Mouse (Mus musculus) spleen, postnatal 4 days (tissue): ENCODE results near the gene Tcf7.
"Not testable (repeated sequence)": the region's sequence is repeated elsewhere in the genome, so short reads cannot be mapped to it uniquely, and the experiment has no call there.

Source experiments
- DNase-seq, 2 experiments: peaks; one replicate each; pipeline ENCODE4 v3.0.0; 2022; ENCODE audit warnings: low spot score in 2 of 2

The Tcf7 gene

DNA sequence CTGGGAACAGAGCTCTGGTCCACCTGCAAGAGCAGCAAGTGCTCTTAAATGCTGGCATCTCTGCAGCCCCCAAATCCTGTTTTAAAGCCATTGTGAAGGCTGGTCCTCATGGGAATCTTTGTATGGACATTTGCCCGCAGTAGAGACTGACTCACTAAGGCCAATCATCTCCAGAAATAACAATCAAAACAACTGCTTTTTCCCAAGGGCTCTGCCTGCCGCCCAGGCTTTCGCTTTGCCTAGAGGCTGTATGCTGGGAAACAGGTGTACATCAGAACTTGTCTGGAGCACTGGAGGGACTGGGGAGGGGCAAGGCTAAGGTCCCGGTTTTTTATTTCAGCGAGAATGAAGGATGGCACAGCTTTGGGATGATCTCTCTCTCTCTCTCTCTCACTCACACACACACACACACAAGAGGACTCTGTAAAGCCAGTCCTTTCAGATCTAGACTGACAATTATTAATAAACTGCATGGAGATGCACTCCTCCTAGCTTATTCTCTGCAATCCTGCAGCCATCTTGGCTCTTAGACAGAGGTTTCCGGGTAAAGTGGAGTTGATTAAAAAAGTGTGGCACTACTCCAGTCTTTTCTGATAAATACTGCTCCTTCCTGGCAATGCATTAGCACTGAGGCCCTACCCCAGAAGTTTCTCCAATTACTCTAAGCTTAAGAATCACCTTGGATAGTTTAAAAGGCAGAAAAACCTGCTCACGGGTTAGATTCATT, 53.9 kb downstream of the Tcf7 start:
- no peak for DNase-seq

DNA sequence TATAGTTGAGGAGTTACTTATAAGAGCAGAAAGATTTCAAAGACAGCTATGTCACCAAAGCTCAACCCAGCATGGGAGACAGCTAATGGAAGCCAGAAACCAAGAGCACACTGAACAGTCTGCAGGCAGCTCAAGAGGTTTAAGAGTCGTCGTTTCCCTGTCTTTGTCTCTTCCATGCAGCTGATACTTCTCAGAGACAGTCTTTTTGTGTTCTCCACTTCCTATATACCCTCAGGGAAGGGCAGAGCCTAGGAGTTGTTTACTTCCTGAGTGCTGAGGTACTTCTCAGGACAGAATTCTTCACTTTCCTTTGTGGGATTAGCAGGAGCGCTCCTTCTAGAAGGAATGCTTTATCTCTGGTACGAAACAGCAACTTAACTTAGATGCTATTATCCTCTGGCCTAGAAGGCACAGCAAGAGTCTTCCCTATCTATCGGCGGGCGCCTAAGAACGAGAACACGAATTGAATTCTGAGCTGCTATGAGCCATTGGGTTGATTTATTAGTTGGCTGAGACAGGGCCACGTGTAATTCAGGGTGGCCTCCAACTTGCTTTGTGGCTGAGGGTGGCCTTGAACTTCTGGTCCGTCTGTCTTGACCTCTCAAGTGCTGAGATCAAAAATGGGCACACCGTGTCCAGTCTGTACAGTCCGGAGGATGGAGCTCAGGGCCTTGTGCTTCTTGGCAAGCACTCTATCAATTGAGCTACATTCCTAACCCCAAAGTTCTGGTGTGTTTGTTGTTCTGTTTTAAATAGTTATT, 55.2 kb downstream of the Tcf7 start:
- no peak for DNase-seq

DNA sequence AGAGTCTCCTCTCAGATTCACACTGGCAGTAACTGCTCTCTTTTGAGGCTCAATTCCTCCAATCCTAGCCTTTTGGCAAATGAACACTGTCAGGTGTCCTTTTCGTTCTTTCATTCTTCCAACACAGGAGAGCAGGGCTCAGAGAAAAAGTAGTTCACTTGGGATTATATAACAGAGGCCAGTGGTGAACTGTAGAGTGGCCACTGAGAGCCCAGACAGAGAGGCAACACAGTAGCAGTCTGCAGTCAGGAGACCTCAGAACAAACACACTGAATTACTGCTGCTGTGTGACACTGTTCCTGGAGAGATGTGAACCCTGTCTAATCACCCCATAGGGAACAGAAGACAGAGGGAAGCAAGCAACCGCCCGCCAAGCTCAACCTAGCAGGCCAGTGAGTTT, 55.8 kb downstream of the Tcf7 start:
- no peak for DNase-seq

DNA sequence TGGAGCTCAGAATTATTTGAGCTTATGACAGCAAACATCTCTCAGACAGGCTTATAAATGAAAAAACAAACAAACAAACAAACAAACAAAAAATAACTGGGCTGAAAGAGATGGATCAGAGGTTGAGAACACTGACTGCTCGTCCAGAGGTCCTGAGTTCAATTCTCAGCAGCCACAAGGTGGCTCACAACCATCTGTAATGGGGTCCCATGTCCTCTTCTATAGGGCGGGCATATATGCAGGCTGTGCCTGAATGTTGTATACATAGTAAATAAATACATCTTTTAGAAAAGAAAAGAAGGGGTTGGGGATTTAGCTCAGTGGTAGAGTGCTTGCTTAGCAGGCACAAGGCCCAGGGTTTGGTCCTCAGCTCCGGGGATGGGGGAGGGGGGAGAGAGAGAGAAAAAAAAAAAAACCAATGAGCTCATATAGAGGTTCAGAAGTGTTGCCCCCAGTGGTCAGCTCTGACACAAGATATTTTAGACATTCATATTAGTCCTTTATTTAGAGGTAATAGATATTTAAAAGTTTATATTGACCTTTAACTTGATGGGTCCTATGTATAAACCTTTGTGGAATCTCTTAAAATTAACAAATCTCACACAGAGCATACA, 56.7 kb downstream of the Tcf7 start:
- DNase-seq, result no peak

DNA sequence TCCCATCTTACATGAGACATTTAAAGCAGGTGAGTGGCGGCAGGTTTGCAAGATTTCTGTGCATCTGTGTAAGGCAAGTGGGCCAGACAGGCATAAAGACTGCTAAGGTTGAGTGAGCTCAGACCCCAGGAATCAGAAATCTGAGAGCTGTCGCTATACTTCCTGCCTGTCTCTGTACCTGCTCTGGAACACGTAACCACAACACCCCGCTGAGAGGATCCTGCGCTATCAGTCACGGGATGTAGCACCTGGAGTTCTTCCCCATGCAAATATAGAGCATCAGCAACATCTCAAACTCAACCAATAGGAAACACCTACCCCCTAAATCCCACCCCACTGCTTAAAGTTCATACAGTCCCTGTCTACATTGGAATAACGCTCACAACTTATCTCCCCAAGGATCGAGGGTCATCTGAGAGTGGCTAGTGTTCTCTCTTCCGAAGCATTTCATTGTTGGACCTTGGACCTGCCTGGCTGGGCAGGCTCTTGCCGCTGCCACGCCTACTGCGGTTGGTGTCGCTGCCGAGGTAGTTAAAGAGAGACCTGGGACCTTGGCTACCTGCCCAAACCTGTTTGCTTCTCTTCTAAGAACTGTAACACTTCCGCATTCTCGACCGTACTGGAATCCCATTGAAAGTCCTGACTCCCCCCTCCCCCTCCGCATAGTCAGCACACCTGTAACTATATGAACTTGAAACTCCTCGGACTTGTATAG, 58.7 kb downstream of the Tcf7 start:
- no peak for DNase-seq

DNA sequence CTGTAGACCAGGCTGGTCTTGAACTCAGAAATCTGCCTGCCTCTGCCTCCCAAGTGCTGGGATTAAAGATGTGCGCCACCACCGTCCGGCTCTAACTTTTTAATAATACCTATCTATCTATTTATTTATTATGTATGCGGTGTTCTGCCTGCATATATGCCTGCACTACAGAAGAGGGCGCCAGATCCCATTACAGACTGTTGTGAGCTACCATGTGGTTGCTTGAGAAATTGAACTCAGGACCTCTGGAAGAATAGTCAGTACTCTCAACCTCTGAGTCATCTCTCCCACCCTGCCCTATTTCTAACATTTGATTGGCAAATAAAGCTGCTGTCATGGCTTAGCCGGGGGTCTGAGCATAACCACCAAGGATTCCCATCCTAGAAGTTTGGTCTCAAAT, 59.9 kb downstream of the Tcf7 start:
- DNase-seq, result no peak

DNA sequence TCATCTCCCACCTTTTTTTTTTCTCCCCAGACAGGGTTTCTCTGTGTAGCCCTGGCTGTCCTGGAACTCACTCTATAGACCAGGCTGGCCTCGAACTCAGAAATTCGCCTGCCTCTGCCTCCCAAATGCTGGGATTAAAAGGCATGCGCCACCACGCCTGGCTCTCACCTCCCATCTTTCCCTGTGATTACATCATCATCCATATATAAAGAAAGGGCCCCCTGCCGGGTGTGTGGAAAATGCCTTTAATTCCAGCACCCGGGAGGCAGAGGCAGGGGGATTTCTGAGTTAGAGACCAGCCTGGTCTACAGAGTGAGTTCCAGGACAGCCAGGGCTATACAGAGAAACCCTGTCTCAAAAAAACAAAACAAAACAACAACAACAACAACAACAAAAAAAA, 60.9 kb downstream of the Tcf7 start:
- DNase-seq, result not testable (repeated sequence)

DNA sequence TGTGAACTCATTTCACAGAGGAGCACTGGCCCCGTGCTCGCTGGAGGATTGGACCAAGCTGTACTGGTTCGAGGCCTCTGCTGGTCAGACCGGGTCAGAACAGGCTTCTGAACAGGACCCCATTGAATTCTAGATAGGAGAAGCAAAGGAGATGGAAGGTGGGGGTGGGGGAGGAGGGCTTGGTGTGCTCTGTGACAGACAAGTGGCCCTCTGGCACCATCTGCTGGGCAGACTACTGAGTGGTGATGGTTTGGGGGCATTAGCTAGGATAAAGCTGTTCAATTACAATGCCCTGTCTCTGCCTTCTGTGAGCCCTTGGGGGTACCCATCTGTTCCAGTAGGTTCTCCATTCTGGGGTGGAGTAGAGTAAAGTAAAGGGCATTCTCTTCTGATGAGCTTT, 62.5 kb downstream of the Tcf7 start:
- DNase-seq, result peak; percentile 61 to 79

DNA sequence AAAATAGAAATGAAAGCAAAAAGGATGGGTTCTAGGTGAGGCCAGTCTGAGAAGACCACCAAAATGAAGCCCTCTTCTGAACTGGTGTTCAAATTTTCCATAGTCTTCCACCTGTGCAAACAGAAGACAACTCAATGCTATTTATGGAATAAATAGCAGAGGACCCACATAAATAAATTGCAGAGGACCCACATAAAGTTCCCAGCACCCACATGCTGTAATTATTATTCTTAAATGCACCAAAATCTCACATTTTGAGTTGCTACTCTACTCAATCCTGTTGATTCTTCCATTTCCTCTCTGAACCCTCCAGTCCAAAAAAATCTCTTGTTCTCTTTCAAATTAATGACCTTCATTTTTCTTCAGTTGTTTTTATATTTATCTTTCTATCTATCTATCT, 68.9 kb downstream of the Tcf7 start, which contains the start of gene Olfr1371:
Gene Olfr1371 (minus strand): TSS at position 101 of the 400 bp plus-strand sequence.
- no peak for DNase-seq
